Mouse (Mus musculus): ENCODE data around the gene Hist1h2ac.

DNA sequence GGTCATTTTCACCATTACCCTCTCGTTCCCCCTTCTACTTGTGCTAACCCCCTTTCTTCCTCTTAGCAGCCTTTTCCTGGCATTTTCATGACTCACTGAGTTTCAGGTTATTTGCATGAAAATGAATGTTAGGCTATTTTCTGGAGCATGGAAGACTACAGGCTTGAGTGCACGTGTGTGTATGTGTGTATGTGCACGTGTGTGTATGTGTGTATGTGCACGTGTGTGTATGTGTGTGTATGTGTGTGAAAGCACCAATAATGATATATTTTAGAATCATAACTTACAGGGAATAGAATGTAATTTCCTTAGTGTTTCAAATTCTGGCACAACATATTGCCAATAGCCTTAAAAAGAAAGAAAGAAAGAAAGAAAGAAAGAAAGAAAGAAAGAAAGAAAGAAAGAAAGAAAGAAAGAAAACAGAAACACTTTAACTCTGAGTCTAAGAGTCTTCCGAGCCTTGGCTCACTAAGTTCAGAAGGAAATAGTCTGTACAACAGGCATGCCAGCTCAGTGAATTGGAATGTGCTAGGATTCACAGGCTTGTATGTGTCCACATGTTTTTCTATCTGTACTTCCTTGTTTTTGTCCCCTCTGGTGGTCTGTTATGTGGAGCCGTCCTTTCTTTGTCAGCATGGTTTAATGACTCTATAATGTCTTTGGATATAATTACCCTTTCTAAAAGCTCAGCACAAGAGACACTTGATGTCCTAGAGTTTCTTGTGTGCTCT lies 23.9 kb downstream of the Hist1h2ac start:
- TF ChIP-seq CTCF (IDR thresholded peaks at IDR 0.05; ENCODE audit: insufficient read depth, low read depth, low read length): no peak
- no peak for TF ChIP-seq POLR2A (IDR thresholded peaks at IDR 0.05; ENCODE audit: insufficient read depth, low read depth, low read length)

Measured in olfactory bulb, adult 2 months (tissue).